Mouse (Mus musculus): ENCODE measurements around the gene Hck.
A peak's percentile ranks its signal among the peaks of the same experiment; 100 is the strongest.

The Hck gene

GRCm38 (mm10) chr2:153107046-153107766 lies 1.1 kb upstream of the Hck start:
- DNase-seq, result no peak

- DNase-seq, result no peak
These were observed 466 bp upstream of the Hck start for GRCm38 (mm10) chr2:153107802-153108201.

- no peak for DNase-seq
These were observed 1.3 kb downstream of the Hck start for GRCm38 (mm10) chr2:153109596-153109995.

- no peak for DNase-seq
These were observed 3.0 kb downstream of the Hck start for GRCm38 (mm10) chr2:153111298-153111697.

- no peak for DNase-seq
These were observed 7.4 kb downstream of the Hck start for GRCm38 (mm10) chr2:153115679-153116081.

- DNase-seq, result peak; percentile 13 to 18
These were observed 8.8 kb downstream of the Hck start for GRCm38 (mm10) chr2:153117051-153117486.

- DNase-seq, result no peak
These were observed 11.2 kb downstream of the Hck start for GRCm38 (mm10) chr2:153119488-153119887.

- DNase-seq, result no peak
These were observed 11.9 kb downstream of the Hck start for GRCm38 (mm10) chr2:153120126-153120525.

GRCm38 (mm10) chr2:153121821-153122615 lies 13.8 kb downstream of the Hck start:
- no peak for DNase-seq

GRCm38 (mm10) chr2:153122701-153123100 lies 14.4 kb downstream of the Hck start:
- no peak for DNase-seq

- peak in 1 of 2 experiments; percentile 16 for DNase-seq
These were observed 17.6 kb downstream of the Hck start for GRCm38 (mm10) chr2:153125875-153126274.

- peak; percentile 34 to 37 for DNase-seq
These were observed 22.8 kb downstream of the Hck start for GRCm38 (mm10) chr2:153131019-153131418.

GRCm38 (mm10) chr2:153134237-153134636 lies 26.0 kb downstream of the Hck start:
- DNase-seq, result no peak

GRCm38 (mm10) chr2:153136211-153136610 lies 27.9 kb downstream of the Hck start:
- no peak for DNase-seq

GRCm38 (mm10) chr2:153139158-153139557 lies 30.9 kb downstream of the Hck start:
- DNase-seq, result no peak

GRCm38 (mm10) chr2:153139996-153140613 lies 31.8 kb downstream of the Hck start:
- no peak for DNase-seq

- peak; percentile 19 to 39 for DNase-seq
These were observed 34.4 kb downstream of the Hck start for GRCm38 (mm10) chr2:153142620-153143199.

GRCm38 (mm10) chr2:153145346-153145745 lies 37.1 kb downstream of the Hck start:
- no peak for DNase-seq

- DNase-seq, result no peak
These were observed 39.0 kb downstream of the Hck start for GRCm38 (mm10) chr2:153147236-153147635.

- DNase-seq, result peak; percentile 62 to 68
These were observed 39.4 kb downstream of the Hck start for GRCm38 (mm10) chr2:153147715-153148114.

GRCm38 (mm10) chr2:153149742-153150141 lies 41.5 kb downstream of the Hck start:
- no peak for DNase-seq

GRCm38 (mm10) chr2:153151026-153151425 lies 42.8 kb downstream of the Hck start:
- DNase-seq, result no peak

All from thymus, postnatal 36 days (tissue).